Mouse (Mus musculus) CH12.LX (cell line): ENCODE results near the gene Tns2. TPM values are rescaled to one million over a fixed set of nuclear protein-coding genes. Genes with fewer than 3 reads are reported as not detected.
A peak's percentile ranks its signal among the peaks of the same experiment; 100 is the strongest.

Source experiments
- DNase-seq: peaks from one replicate; pipeline ENCODE4 v3.0.0-alpha.2; 2013; ENCODE audit errors: extremely low read depth
- H3K27ac ChIP-seq: 2 replicates; pipeline ENCODE4 v1.5.1; 2012; ENCODE audit warnings: low read depth, mild to moderate bottlenecking, control low read depth, moderate library complexity; ENCODE audit not compliant: insufficient read depth
- H3K27me3 ChIP-seq: replicated peaks from 2 replicates; pipeline ENCODE3; 2012; ENCODE audit warnings: inconsistent platforms
- H3K36me3 ChIP-seq, 2 experiments: replicated peaks in 1 of 2; 2 replicates each; pipeline versions ENCODE3 to v1.6.1; 2012; ENCODE audit warnings: inconsistent platforms in 1 of 2, low read length in 1 of 2, mild to moderate bottlenecking in 1 of 2, mixed read lengths in 1 of 2, moderate library complexity in 1 of 2; ENCODE audit not compliant: control insufficient read depth in 1 of 2, insufficient read depth in 1 of 2
- H3K4me1 ChIP-seq, 2 experiments: 2 replicates each; pipeline ENCODE4 v1.6.1; 2012; ENCODE audit warnings: inconsistent platforms in 1 of 2, moderate library complexity in 1 of 2; ENCODE audit not compliant: insufficient read depth in 2 of 2, control insufficient read depth in 1 of 2
- H3K4me2 ChIP-seq: 2 replicates; pipeline ENCODE4 v1.6.1; 2012; ENCODE audit warnings: low read depth, mild to moderate bottlenecking, control low read depth; ENCODE audit not compliant: poor library complexity, insufficient read depth, severe bottlenecking
- H3K4me3 ChIP-seq, 3 experiments: fragments of 150-350 bp in 1 of 3; sonication (generic) in 1 of 3; replicated peaks in 1 of 3; 2 replicates each; pipeline versions ENCODE3 to v1.5.1; 2011 to 2012; ENCODE audit warnings: low read depth in 2 of 3, low read length in 2 of 3, mild to moderate bottlenecking in 2 of 3, moderate library complexity in 2 of 3, control low read depth in 1 of 3, improper control_type of control experiment in 1 of 3, inconsistent platforms in 1 of 3, mixed read lengths in 1 of 3; ENCODE audit not compliant: poor library complexity in 1 of 3
- H3K79me2 ChIP-seq: replicated peaks from 2 replicates; pipeline ENCODE4 v1.6.1; 2012; ENCODE audit warnings: mild to moderate bottlenecking, moderate library complexity; ENCODE audit not compliant: control insufficient read depth, poor library complexity, insufficient read depth, severe bottlenecking; ENCODE audit errors: extremely low read depth
- H3K9ac ChIP-seq: 2 replicates; pipeline ENCODE4 v1.6.1; 2012; ENCODE audit warnings: low read depth, mild to moderate bottlenecking, control low read depth, moderate library complexity; ENCODE audit not compliant: insufficient read depth
- H3K9me3 ChIP-seq: replicated peaks from 2 replicates; pipeline ENCODE3; 2012; ENCODE audit warnings: low read length, inconsistent platforms, mixed read lengths
- BHLHE40 ChIP-seq: IDR thresholded peaks from 2 replicates; pipeline ENCODE4 v1.6.1; 2011; ENCODE audit warnings: mild to moderate bottlenecking, low read depth, low read length, improper control_type of control experiment
- CHD1 ChIP-seq: IDR thresholded peaks from 2 replicates; pipeline ENCODE4 v1.6.1; 2012; ENCODE audit warnings: low read depth, low read length, improper control_type of control experiment, inconsistent platforms
- E2F4 ChIP-seq: IDR thresholded peaks from 2 replicates; pipeline ENCODE4 v1.6.1; 2011; ENCODE audit warnings: low read depth, low read length, improper control_type of control experiment; ENCODE audit not compliant: insufficient replicate concordance
- ELF1 ChIP-seq: IDR thresholded peaks from 2 replicates; pipeline ENCODE4 v1.6.1; 2014; ENCODE audit warnings: low read depth, mild to moderate bottlenecking, inconsistent platforms, low read length, improper control_type of control experiment
- EP300 ChIP-seq: IDR thresholded peaks from 2 replicates; pipeline ENCODE4 v1.6.1; 2011; ENCODE audit warnings: low read length, improper control_type of control experiment
- IRF4 ChIP-seq: IDR thresholded peaks from 2 replicates; pipeline ENCODE4 v1.6.1; 2014; ENCODE audit warnings: low read depth, mild to moderate bottlenecking, inconsistent platforms, low read length, improper control_type of control experiment
- KAT2A ChIP-seq: IDR thresholded peaks from 2 replicates; pipeline ENCODE4 v1.6.1; 2012; ENCODE audit warnings: low read length, improper control_type of control experiment, inconsistent platforms; ENCODE audit not compliant: insufficient replicate concordance
- NELFE ChIP-seq: IDR thresholded peaks from 2 replicates; pipeline ENCODE4 v1.6.1; 2011; ENCODE audit warnings: low read depth, low read length, improper control_type of control experiment
- PAX5 ChIP-seq: IDR thresholded peaks from 2 replicates; pipeline ENCODE4 v1.6.1; 2012; ENCODE audit warnings: low read length, inconsistent platforms, mixed read lengths
- POLR2AphosphoS2 ChIP-seq: IDR thresholded peaks from 2 replicates; pipeline ENCODE4 v1.6.1; 2011; ENCODE audit warnings: low read depth, low read length, improper control_type of control experiment
- RAD21 ChIP-seq: IDR thresholded peaks from 2 replicates; pipeline ENCODE4 v1.6.1; 2011; ENCODE audit warnings: low read depth, mild to moderate bottlenecking, low read length, improper control_type of control experiment, moderate library complexity
- SIN3A ChIP-seq: IDR thresholded peaks from 2 replicates; pipeline ENCODE4 v1.6.1; 2012; ENCODE audit warnings: low read length, improper control_type of control experiment, inconsistent platforms
- TBP ChIP-seq: conservative IDR thresholded peaks from 2 replicates; pipeline ENCODE4 v1.6.1; 2011; ENCODE audit warnings: low read depth, low read length, improper control_type of control experiment
- USF1 ChIP-seq: IDR thresholded peaks from 2 replicates; pipeline ENCODE4 v1.6.1; 2014; ENCODE audit warnings: low read depth, mild to moderate bottlenecking, inconsistent platforms, low read length, improper control_type of control experiment
- USF2 ChIP-seq: conservative IDR thresholded peaks from 2 replicates; pipeline ENCODE4 v1.6.1; 2011; ENCODE audit warnings: low read depth, low read length, improper control_type of control experiment
- ZKSCAN1 ChIP-seq: IDR thresholded peaks from 2 replicates; pipeline ENCODE4 v1.6.1; 2012; ENCODE audit warnings: low read depth, inconsistent platforms, low read length, improper control_type of control experiment, borderline replicate concordance
- ZMIZ1 ChIP-seq: IDR thresholded peaks from 2 replicates; pipeline ENCODE4 v1.6.1; 2012; ENCODE audit warnings: low read depth, mild to moderate bottlenecking, inconsistent platforms, low read length, improper control_type of control experiment
- ZNF384 ChIP-seq: IDR thresholded peaks from 2 replicates; pipeline ENCODE4 v1.6.1; 2012; ENCODE audit warnings: low read depth, low read length, improper control_type of control experiment, inconsistent platforms
- dilution Hi-C: fragments of 300-500 bp; cut with MboI; formaldehyde crosslinking; loops from 2 replicates; pipeline ENCODE4 v1.14.3; 2020; ENCODE audit warnings: low sequenced_read_pairs; ENCODE audit not compliant: extremely low pct_unique_long_range_greater_than_20kb, extremely low pct_ligation_motif_present
- in situ Hi-C: fragments of 300-500 bp; cut with MboI; formaldehyde crosslinking; loops from 3 replicates; pipeline ENCODE4 v1.14.3; 2019; ENCODE audit warnings: low sequenced_read_pairs, low pct_ligation_motif_present, low pct_unique_long_range_greater_than_20kb, mixed read lengths
- polyA plus RNA-seq: library from polyadenylated mRNA; unstranded; fragments of >175 nt; gene quantifications from 2 replicates; pipeline ENCODE4 v1.2.1, GENCODE M21; 2012; ENCODE audit warnings: low read depth; ENCODE audit not compliant: insufficient read length
- total RNA-seq, 2 experiments: library from RNA; depleted of rRNA; stranded (reverse); fragments of 300-350 nt in 1 of 2; fragments of >200 nt in 1 of 2; gene quantifications; 2 replicates each; pipeline ENCODE4 v1.2.3; 2012 to 2014

Tns2 gene
- total and polyA plus RNA-seq, 3 experiments, result 0.13 to 0.34 TPM; not detected in 1

GRCm38 (mm10) chr15:102141120-102141519 lies 40.9 kb downstream of the Tns2 start:
- H3K4me2 ChIP-seq, result no peak overlapping the region
- TF ChIP-seq USF2 (no peak), ZNF384 (peak; percentile 55; the same call in 1 of the 2 replicates)
- peaks cover 0 to 13% of the 10 kb centered on the region in 2 experiments; a peak in 2 of 4 replicates for H3K4me1 ChIP-seq
- no peaks in the 10 kb centered on the region for H3K79me2 ChIP-seq
- no peak overlapping the region for H3K4me3 ChIP-seq
- H3K9me3 ChIP-seq, result no peaks in the 10 kb centered on the region
- DNase-seq, result no peak
- no peaks in the 10 kb centered on the region for H3K36me3 ChIP-seq
- in situ Hi-C loops, result no loop called here
- dilution Hi-C loops, result no loop called here
- no peak overlapping the region for H3K27ac ChIP-seq
- H3K9ac ChIP-seq, result no peak overlapping the region
- H3K27me3 ChIP-seq, result peaks cover 48% of the 10 kb centered on the region

GRCm38 (mm10) chr15:102142914-102143912 lies 43.0 kb downstream of the Tns2 start:
- in situ Hi-C loops, result no loop called here
- H3K27ac ChIP-seq, result no peak overlapping the region
- no peak overlapping the region for H3K4me2 ChIP-seq
- dilution Hi-C loops, result no loop called here
- no peak overlapping the region for H3K9ac ChIP-seq
- TF ChIP-seq CHD1 (no peak), E2F4 (no peak), RAD21 (no peak), ELF1 (no peak), BHLHE40 (no peak), SIN3A (no peak), IRF4 (no peak), POLR2AphosphoS2 (no peak), KAT2A (no peak)
- H3K9me3 ChIP-seq, result no peaks in the 10 kb centered on the region
- DNase-seq, result no peak
- H3K79me2 ChIP-seq, result no peaks in the 10 kb centered on the region
- peaks cover 3 to 13% of the 10 kb centered on the region in 2 experiments; a peak in 3 of 4 replicates for H3K4me1 ChIP-seq
- no peak overlapping the region for H3K4me3 ChIP-seq
- H3K36me3 ChIP-seq, result no peaks in the 10 kb centered on the region
- H3K27me3 ChIP-seq, result peaks cover 47% of the 10 kb centered on the region

GRCm38 (mm10) chr15:102144274-102144711 lies 44.1 kb downstream of the Tns2 start, which contains the start of gene Igfbp6:
Gene Igfbp6 (plus strand): TSS chr15:102144362.
- no peaks in the 10 kb centered on the region for H3K9me3 ChIP-seq
- dilution Hi-C loops, result no loop called here
- no peak within 1 kb of the TSS for H3K27ac ChIP-seq
- H3K9ac ChIP-seq, result no peak within 1 kb of the TSS
- TF ChIP-seq ZKSCAN1, result no peak
- TF ChIP-seq CHD1, result no peak
- TF ChIP-seq TBP, result no peak
- no peak for TF ChIP-seq NELFE
- no peak for TF ChIP-seq IRF4
- no peak for TF ChIP-seq PAX5
- no peak for TF ChIP-seq E2F4
- no peak for TF ChIP-seq ZNF384
- TF ChIP-seq ZMIZ1, result no peak
- no peak for TF ChIP-seq EP300
- TF ChIP-seq USF2, result no peak
- TF ChIP-seq USF1, result no peak
- no peak for TF ChIP-seq SIN3A
- TF ChIP-seq, all 38 proteins: peak for 0
- H3K4me1 ChIP-seq, result peaks cover 7 to 24% of the 10 kb centered on the region in 2 experiments
- no peak within 1 kb of the TSS for H3K4me2 ChIP-seq
- H3K36me3 ChIP-seq, result no peaks in the 10 kb centered on the region
- H3K4me3 ChIP-seq, result no peak within 1 kb of the TSS
- no peaks in the 10 kb centered on the region for H3K79me2 ChIP-seq
- H3K27me3 ChIP-seq, result peaks cover 39% of the 10 kb centered on the region
- no peak for DNase-seq
- in situ Hi-C loops, result no loop called here
